Mouse (Mus musculus) natural killer cell, adult 2 months (primary cell): ENCODE data around the gene Ccsap.
A peak's percentile ranks its signal among the peaks of the same experiment; 100 is the strongest.
"Not testable (repeated sequence)": the region's sequence is repeated elsewhere in the genome, so short reads cannot be mapped to it uniquely, and the experiment has no call there.

ENCODE experiments used
- DNase-seq, 2 experiments: peaks; one replicate each; pipeline ENCODE4 v3.0.0; 2022; ENCODE audit warnings: low spot score in 2 of 2

Ccsap gene

GRCm38 (mm10) chr8:123836354-123836753 lies 23.7 kb downstream of the Ccsap start:
- no peak for DNase-seq

GRCm38 (mm10) chr8:123835451-123835850 lies 24.6 kb downstream of the Ccsap start:
- DNase-seq, result peak; percentile 30 to 58

DNA sequence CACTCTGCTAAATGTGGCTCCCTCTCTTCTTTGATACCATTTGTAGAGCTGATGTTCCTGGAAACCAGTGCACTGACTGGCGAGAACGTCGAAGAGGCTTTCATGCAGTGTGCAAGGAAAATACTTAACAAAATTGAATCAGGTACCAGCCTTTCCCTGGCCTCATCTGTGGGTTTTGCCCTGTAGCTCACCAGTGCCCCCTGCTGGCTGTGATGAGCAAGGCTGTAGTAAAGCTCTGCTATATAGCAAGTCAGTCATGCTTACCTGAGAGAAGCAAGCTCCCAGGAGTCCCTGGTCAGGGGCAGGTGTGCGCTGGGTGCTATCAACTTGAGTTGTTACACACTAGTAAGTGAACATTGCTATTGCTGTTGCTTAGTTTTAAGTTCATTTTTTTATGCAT lies 27.3 kb downstream of the Ccsap start:
- DNase-seq, result peak; percentile 34 to 45

- no peak for DNase-seq
Observed at GRCm38 (mm10) chr8:123827523-123827922, 32.5 kb downstream of the Ccsap start.

- DNase-seq, result no peak
Observed at GRCm38 (mm10) chr8:123826758-123827157, 33.3 kb downstream of the Ccsap start.

- no peak for DNase-seq
Observed at GRCm38 (mm10) chr8:123826001-123826400, 34.0 kb downstream of the Ccsap start.

- DNase-seq, result no peak
Observed at GRCm38 (mm10) chr8:123823532-123824123, 36.4 kb downstream of the Ccsap start.

- DNase-seq, result no peak
Observed at GRCm38 (mm10) chr8:123823111-123823510, 36.9 kb downstream of the Ccsap start.

- no peak for DNase-seq
Observed at GRCm38 (mm10) chr8:123820780-123821179, 39.2 kb downstream of the Ccsap start.

DNA sequence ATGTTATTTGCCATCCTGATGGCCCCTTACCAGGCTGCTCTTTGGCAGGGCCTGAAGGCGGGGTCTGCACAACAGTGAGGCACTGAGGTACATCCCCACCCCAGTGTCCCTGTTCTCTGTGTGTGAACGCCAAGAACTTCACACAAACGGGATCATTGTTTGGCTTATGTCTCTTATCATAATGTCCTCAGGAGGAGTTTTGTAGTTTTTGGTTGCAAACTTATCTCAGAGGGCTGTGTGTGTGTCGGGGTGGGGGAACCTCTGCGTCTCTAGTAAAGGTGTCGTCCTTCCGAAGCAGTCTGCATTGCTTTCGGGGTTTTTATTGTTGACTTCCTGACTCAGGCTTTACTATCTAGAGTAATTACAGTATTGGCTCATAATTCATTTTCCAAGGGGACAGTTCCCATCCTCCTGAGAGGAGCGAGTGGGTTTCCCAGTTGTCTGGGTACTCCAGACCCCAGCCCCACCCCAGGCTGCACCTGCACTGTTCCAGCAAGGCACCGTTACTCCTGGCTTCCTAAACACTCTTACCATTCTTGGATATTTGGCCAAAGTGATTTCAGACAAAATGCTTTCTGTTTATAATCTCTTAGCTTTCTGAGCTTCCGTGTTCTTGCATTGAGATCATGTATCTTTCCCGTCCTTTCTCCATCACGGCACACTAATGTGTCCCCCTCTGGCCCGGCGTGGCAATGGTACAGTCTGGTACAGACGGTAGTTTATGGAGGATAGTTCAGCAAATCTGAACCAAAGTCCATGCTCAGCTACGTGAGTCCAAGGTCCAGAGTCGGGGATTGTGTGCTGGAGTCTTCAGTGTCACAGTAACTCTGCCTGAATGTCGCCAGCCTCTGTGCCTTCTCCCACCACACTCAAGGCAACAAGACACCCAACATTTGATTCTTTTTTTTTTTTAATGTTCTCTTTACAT lies 40.1 kb downstream of the Ccsap start:
- DNase-seq, result no peak

DNA sequence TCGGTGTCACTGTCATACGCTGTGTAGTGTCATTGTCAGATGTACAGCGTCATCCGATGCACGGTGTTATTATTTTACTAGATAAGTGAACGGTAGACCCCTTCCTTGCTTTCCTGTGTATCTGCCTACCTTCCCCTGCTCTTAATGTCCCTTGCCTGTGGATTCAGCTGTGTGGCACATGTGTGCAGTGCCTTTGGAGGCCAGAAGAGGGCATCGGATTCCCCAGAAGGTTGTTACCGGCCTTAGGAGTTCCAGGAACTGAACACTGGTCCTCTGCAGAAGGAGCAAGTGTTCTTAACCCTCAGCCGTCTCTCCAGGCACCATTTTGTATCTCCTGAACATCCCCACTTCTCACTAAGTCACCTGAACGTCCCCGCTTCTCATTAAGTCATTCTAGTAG lies 42.3 kb downstream of the Ccsap start:
- no peak for DNase-seq

DNA sequence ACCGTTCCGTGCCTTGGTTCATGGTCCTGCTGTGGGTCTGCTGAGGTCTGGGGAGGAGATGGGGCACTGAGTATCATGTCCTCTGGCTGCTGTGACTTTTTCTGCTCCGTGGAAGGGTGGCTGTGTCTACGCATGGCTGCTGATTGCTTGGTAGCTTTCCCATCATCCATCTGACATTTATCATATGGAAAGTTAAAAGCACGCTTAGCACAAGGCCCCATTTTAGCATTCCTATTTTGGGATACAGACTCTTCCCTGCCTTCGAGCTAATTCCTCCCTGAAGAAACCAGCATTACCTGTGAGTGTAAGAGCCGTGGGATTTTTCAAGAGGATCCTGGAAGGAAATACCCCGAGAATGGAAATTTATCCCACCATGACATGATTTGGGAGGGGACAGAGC lies 43.1 kb downstream of the Ccsap start:
- DNase-seq, result no peak

- DNase-seq, result no peak
Observed at GRCm38 (mm10) chr8:123815325-123815724, 44.7 kb downstream of the Ccsap start.

- DNase-seq, result no peak
Observed at GRCm38 (mm10) chr8:123813892-123814266, 46.1 kb downstream of the Ccsap start.

DNA sequence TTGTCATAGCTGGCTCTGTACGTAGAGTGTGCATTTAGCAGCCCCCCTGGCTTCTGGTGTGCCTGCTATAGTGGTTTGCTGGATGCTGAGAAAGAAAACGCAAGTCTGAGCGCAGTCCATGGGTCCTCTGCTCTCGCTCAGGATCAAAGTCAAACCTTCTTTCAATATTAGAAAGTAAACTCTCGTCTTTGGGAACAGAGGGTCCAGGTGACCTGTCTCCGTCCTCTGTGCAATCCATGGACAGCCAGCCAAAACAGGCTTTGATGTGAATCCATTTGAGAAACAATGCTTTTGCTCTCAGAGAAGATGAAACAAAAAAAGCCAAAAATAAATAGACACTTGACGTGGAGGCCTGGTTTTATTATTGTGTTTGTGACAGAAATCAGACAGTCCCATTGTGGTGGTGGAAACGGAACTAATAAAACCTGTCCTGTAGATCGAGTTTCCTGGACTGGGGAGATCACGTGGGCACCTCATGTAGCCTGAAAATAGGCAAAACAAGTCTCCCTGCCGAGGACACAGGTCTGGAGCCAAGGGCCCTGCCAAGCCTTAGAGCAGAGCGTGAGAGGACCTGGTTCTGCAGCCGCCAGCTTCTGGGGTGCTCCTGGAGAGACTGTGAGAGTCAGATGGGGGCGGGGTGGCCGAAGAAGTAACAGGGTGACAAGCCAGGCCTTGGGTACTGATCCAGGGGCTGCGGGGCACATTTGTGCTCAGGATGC lies 46.7 kb downstream of the Ccsap start:
- no peak for DNase-seq

DNA sequence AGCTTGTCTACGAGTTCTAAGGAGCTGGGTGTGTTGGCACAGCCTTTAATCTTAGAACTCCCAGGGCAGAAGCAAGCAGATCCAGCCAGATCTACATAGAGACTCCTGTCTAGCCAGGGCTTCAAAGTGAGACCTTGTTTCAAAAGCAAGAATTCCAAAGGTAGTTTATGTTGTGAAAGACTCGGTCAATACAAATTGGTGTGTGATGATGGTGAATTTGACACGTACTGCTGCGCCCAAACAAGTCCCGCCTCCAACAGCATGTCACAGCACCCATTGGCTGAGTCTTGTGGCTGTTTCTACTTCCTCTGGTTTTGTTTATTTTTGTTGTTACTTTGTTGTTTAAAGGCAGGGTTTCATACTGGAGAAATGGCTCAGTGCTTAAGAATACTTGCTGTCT lies 47.8 kb downstream of the Ccsap start:
- no peak for DNase-seq

GRCm38 (mm10) chr8:123809342-123809741 lies 50.7 kb downstream of the Ccsap start:
- DNase-seq, result not testable (repeated sequence)

- no peak for DNase-seq
Observed at GRCm38 (mm10) chr8:123808671-123809070, 51.3 kb downstream of the Ccsap start.

DNA sequence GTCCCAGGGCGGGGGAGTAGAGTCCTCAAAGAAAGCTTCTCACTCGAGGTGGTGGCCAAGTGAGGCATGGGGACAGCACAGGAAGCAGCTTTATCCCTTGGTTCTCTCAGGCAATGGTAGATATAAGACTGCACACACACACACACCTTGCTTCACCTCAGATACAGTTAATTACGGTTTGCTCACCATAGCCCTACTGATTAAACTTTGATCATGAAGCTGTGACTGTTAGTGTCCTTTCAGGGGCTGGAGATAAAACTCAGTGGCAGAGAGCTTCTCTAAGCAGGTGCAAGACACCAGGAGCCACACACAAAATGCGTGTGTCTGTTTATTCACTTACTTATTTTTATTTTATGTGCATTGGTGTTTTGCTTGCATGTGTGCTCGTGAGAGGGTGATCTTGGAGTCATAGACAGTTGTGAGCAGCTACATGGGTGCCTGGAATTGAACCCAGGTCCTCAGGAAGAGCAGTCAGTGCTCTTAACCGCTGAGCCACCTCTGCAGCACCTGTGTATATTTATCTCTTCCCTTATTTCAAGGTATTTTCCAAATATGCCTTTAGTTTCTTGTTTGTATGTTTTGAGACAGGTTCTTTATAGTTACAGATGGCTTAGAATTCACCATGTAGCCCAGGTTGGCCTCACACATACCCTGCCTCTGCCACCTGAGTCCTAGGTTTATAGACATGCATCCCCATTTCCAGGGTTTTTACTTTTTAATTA lies 52.0 kb downstream of the Ccsap start:
- DNase-seq, result no peak

- DNase-seq, result peak in 1 of 2 experiments; percentile 5
Observed at GRCm38 (mm10) chr8:123807024-123807431, 53.0 kb downstream of the Ccsap start.

DNA sequence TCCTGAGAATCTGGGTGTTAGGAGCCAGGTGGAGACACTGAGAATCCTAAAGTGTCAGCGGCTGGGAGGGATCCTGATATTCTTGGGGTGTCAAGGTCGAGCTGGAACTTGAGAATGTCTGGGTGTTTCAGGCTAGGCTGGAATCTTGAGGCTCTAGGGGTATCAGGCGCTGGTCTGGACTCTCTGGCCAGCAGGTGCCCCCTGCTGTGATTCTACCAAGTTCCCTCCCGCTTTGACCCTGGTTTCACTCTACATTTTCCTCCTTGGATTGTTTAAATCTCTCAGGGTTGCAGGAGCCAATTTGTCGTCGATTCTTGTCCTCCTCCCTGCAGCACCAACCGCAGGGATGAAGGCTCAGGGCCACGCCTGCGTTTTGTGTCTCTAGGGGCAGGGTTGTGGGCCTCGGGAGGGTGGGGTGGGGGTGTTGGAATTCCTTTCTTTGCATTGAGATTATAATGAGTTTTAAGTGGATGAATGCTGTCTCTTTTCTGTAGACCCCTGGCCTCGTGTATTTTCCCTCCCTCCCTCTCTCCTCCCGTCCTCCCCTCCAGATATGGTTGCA lies 53.6 kb downstream of the Ccsap start:
- DNase-seq, result no peak
